Mouse (Mus musculus): ENCODE measurements at regions not wholly inside any gene's neighbourhood (a gene's known extent, or its start where the extent isn't known, plus 50 kb on each side); places are given as distances from the start of the nearest gene placed in this dataset.

- TF ChIP-seq CTCF (IDR thresholded peaks at IDR 0.05; ENCODE audit: borderline replicate concordance, insufficient read depth, low read depth, low read length), result no peak
- no peak for TF ChIP-seq POLR2A (IDR thresholded peaks at IDR 0.05; ENCODE audit: borderline replicate concordance, insufficient read depth, low read length)
Measured at GRCm38 (mm10) chr3:121102120-121102519, 69.4 kb downstream of the Rwdd3 start.
